Mouse (Mus musculus) layer of hippocampus, postnatal 25 days (tissue): ENCODE results near the gene Rgl2. TPM values are rescaled to one million over a fixed set of nuclear protein-coding genes. Genes with fewer than 3 reads are reported as not detected.
A peak's percentile ranks its signal among the peaks of the same experiment; 100 is the strongest.
"Not testable (repeated sequence)": the region's sequence is repeated elsewhere in the genome, so short reads cannot be mapped to it uniquely, and the experiment has no call there.

Experiments used
- DNase-seq, 2 experiments: peaks; one replicate each; pipeline ENCODE4 v3.0.0; 2022; ENCODE audit warnings: mixed read lengths in 2 of 2, low spot score in 1 of 2; ENCODE audit errors: extremely low spot score in 1 of 2
- total RNA-seq, 2 experiments: library from RNA; stranded (reverse); gene quantifications; 2 replicates each; pipeline ENCODE4 v1.2.3; 2021

The Rgl2 gene
- total RNA-seq, 2 experiments from 2014 or later: 53.4 to 72.7 TPM

- no peak for DNase-seq
These were observed 14.1 kb downstream of the Rgl2 start for GRCm38 (mm10) chr17:33943454-33943853.

DNA sequence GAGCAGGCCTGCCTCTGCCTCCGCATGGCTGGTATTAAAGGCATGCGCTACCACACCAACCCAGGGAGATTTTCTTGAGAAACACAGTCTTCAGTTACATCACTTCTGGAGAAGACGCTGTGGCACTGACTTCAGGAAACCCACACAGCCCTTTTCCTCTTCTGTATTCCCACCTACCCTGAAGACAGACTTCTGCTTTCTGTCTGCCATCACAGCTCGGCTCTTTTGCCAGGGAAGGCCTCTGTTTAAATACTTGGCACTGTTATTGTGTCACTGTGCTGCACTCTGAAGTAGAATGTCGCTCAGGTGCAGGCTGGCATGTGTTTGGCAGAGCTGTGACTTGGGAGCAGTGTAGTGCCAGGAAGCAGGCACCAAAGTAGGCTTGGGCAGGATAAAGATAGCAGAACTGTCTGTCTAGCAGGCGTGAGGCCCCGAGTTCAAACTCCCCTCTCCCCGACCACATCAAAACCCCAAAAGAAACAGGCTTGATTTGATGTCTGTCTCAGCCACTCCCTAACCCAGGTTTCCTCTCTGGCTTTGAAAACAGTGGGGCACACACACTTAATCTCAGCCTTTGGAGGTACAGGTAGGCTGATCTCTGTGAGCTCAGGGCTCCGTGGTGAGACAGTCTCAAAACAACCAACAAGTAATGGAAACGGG, 18.2 kb downstream of the Rgl2 start:
- no peak for DNase-seq

GRCm38 (mm10) chr17:33948090-33948904, 19.0 kb downstream of the Rgl2 start:
- DNase-seq: no peak

DNA sequence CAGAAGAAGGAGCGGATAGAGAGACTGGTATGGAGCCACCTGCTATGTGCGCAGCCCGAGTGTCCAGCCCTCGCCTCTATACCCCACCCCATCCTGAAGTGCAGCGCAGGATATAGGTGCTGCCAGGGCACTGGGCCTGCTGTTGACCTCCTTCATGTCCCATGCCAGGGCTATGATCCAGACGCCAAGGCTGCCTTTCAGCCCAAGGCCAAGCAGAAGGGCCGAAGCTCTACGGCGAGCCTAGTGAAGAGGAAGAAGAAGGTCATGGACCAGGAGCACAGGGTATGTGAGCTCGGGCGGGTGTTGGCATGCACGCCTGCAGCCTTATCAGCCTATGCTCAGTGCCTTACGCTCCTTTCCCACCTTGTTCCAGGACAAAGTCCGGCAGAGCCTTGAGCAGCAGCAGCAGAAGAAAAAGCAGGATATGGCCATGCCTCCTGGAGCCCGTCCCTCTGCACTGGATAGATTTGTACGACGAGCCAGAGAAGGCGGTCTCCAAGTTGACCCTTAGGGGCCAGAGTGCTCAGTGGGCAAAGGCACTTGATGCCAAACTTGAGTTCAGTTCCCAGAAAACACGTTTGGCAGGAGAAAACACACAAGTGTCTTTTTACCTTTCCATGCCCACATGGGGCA, 19.7 kb downstream of the Rgl2 start:
- DNase-seq: no peak

DNA sequence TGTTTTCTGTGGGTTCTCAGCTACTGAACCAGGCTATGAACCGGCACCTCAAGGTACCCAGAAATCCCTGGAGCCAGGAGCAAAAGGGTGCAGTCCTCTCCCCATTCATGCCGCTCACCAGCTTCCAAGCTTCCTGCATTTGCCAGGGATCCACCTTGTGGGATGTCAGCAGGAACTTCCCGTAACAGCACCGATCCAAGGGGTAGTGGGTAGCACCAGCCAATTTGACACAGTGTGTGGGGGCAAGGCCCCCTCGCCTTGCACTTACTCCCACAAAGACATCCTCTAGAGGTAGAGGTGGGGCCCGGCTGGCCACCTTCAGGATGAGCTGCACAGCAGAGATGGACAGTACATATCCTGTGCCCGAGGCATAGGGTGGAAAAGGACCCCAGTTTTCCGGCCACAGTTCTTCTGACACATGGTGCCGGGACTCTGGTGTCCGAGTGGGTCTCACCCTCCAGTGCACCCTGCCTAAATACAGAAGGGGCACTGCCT, 20.8 kb downstream of the Rgl2 start:
- DNase-seq: no peak

DNA sequence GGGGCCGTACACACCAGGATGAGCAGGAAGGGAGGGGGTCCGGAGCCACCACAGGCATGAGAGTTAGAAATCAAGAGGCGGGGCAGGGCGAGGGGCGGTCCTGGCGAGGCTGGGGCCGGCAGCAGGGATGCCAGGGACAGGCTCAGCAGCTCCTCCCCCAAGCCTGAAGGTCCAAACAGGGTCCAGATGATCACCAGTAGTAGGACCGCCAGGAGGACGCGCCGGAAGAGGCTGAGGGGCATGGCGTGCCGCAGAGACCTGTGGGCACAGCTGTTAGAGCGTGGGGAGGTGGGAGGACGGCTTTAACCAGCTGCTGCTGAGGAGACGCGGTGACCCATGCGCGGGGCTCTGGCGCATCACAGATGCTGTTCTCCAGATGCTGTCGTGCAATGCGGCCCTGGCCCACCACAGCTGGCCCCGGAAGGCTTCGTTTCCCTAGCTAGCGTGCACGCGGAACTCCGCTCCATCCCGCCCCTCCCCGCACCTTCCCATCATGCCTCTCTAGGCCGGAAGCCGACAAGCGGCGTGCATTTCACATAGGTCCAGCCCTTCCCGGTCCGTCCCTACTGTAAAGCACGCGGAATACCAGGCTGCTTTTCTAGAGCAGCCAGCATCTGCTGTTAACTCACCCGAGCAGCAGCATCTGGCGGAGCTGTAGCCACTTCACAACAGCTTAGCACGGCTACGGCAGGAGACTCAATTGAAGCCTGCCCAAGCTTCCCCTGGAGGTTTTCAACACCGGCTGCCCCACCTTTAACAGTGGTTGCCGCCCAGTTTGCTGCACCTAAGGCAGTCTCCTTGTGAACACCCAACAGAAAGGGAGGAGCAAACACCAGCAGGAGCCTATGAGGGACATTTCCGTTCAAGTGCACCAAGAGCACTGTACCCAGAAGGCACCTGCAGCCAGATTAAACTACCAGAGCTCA, 21.9 kb downstream of the Rgl2 start, which contains the start of gene B3galt4:
TSS of gene B3galt4 (minus strand) at position 468 of the 926 bp plus-strand sequence.
- DNase-seq: peak; percentile 63 to 71

DNA sequence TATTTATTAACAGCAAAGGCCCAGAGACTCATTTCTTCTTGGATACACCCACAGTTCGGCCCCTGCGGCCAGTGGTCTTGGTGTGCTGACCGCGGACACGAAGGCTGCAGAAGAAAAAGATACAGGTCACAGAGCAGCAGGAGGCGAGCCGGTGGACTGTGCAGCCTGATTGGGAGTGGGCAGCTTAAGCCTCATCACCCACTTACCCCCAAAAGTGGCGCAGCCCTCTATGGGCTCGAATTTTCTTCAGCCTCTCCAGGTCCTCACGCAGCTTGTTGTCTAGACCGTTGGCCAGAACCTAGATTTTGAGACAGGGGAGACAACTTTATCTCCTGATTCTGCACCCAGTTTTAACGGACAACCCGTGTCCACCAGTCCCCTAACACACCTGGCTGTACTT, 22.7 kb downstream of the Rgl2 start:
- not testable (repeated sequence) for DNase-seq

GRCm38 (mm10) chr17:33952879-33953278, 23.5 kb downstream of the Rgl2 start:
- DNase-seq: no peak

DNA sequence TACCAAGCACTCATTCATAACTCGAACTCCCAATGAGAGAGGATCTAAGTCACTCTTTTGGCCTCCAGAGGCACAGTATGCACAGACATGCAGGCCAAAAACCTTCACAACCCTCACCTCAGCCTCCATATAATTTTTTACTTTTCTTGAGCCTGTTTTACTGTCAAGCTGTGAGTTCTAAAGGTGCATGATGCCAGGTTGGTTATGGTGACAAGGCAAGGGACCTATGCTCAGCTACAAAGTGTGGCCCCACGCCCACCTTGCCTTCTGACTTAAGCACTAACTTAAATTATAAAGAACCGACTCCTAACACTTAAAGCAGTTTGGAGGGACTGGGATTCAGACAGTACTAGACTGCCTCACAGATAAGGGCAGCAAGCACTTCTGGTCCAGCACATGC, 24.0 kb downstream of the Rgl2 start:
- DNase-seq: no peak

DNA sequence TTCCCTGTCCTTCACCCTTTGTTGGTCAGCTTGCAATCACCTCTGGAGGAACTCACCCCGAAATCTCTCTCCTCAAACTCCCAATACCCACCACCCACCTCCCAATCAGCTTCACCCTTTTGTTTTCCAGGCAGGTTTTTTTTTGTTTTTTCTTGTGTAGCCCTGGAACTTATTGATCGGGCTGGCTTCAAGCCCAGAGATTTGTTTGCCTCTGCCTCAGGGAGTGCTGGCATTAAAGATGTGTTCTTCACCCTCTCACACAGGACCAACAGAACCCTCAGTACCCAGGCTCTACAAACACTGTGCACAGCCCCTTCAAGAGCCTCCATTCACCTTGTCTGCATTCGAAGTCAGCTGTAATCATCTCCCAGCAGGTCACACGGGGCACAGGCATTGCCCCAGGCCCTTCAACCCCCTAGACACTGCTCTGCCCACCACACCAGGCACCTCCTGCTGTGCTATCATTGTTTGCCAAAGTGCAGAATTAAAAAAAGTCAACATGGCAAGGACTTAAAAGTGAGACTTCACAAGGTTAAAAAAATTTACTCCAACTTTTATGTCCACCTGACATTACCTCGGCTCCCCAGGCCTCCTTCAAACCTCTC, 24.7 kb downstream of the Rgl2 start:
- no peak for DNase-seq

- DNase-seq: no peak
These were observed 25.6 kb downstream of the Rgl2 start for GRCm38 (mm10) chr17:33954646-33955554.

DNA sequence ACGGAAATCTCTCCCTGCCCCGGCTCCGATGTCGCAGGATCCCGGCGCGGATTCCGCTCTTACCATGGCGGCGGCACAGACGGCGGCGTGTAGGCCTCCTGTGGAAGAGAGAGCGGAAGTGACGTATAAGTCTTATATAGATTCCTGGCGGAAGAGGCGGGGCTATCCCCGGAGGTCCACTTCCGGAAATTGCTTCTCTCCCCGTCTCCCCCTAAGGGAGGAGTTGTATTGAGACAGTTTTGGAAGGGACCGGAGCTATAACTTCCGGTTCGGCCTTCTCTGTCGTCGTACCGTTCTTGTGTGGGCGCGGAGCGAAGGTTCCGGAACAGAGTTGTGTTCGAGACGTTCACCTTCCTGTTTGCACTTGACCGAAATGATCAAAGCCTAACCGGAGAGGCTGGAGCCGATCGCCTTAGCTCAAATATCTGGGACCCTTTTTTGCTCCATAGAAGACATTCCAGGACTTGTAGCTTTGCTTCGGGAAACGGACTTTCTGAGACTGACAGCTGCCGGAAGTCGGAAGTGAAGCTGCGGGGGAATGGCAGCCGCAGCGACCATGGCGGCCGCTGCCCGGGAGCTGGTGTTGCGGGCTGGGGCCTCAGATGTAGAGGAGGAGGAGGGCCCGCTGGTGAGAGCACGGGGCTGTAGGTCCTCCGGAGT, 26.3 kb downstream of the Rgl2 start, which contains the start of the genes Vps52 and Rps18:
TSS of gene Vps52 (plus strand) at position 258 of the 660 bp plus-strand sequence.
TSS of gene Rps18 (minus strand) at position 447 of the 660 bp plus-strand sequence.
- peak; percentile 91 for DNase-seq

DNA sequence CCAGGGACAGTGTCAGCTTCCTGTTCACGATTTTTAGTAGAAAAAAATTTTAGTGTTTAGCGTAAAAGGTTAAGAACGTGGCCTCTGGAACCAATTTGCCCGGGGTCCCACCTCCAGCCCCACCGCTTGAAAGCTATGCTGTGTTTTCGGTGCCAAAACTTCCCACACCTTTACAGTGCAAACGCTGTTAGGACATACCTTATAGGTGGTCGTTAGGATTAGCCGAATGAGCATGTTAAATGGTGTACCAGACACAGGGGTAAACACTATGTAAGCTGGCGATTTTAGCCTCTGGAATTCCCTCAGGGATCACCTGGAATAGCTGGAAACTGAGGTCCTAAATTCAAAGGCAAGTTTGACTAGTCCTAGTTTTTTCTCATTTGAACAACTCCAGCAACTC, 27.0 kb downstream of the Rgl2 start:
- no peak for DNase-seq

GRCm38 (mm10) chr17:33957493-33957892, 28.1 kb downstream of the Rgl2 start:
- DNase-seq: no peak

GRCm38 (mm10) chr17:33958451-33958850, 29.1 kb downstream of the Rgl2 start:
- no peak for DNase-seq

- DNase-seq: no peak
These were observed 29.8 kb downstream of the Rgl2 start for GRCm38 (mm10) chr17:33959135-33959534.

DNA sequence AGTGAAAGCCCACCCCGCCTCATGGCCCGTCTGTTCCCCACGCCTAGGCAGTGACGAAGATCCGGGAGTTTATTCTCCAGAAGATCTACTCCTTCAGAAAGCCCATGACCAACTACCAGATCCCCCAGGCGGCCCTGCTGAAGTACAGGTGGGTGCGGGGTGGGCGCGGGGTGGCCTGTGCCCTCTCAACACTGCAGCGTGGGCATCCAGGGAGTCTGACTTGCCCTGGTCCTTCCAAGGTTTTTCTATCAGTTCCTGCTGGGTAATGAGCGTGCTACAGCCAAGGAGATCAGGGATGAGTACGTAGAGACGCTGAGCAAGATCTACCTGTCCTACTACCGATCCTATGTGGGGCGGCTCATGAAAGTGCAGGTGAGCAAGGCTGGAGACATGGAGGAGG, 30.6 kb downstream of the Rgl2 start:
- DNase-seq: no peak

- DNase-seq: no peak
These were observed 33.5 kb downstream of the Rgl2 start for GRCm38 (mm10) chr17:33962876-33963275.
